In the genomic region with DNA sequence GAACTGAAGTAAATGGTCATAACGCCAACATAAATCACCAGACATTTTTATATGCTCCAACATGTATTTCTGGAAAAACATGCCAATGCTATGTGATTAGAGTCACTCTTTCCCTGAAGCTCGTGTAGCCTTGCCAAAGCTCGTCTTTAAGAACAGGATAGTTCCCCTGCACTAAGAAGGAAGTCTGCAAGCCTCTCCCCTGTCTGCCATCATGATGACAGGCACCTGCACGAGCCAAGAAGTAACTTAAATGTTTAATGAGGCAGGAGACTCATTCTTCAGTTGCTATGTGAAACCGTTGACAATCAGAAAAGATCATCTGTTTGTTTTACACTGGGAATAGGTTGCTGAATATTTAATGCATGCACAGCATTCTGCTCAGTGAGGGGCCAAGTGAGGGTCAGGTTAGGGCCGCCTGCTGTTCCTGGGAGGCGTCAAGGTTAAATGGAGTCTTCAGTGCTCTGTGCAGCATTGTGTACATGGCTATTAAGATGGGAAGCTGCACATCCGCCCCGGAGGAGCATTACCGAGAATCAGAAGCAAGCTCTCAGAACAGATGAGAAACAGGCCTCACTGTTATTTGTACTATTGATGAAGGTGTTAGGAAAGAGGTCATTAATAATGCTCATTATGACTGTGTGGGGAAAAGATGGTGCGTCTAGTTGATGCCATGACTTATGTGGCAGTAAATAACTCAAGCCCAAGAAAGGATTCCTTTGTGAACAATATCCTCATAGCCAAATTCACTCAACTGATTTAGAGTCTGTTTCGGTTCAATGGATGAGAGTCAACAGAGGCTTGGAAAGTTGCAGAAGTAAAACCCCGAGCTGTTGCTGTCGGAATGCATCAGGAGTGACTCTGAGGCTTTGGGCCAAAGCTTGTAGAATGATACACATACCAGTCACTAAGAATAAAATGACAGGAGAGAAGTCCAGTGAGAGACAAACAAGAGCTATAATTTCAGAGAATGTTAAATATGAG, we compare ENCODE assay signal across 12 mouse cellular contexts. TPM values are rescaled to one million over a fixed set of nuclear protein-coding genes. Genes with fewer than 3 reads are reported as not detected.
DNase-seq lines count a peak whose midpoint lies in the region; ATAC-seq lines count a peak whose summit lies in the region.
"Had no signal": no experiment of that assay in that cellular context is flagged by ENCODE, and none has a peak within 500 bp of the region (broad histone marks: within the 10 kb centered on the region; RNA-seq: fewer than 3 reads in every experiment).

No protein-coding gene starts in this region.

- no peak overlapping the region for H3K4me3 ChIP-seq in kidney, embryonic 14.5 days (ENCODE audit: low read length)
- no peak overlapping the region for H3K4me3 ChIP-seq in hindbrain, embryonic 14.5 days (replicated peaks; ENCODE audit: low read length)
- H3K4me3 ChIP-seq in neural tube, embryonic 13.5 days = no peak overlapping the region
- H3K4me3 ChIP-seq: limb, embryonic 13.5 days had no signal

- ATAC-seq in kidney, embryonic 14.5 days (ENCODE audit: low FRiP score, low TSS enrichment) = peak; percentile 91
- peak; percentile 74; the same call in 1 of the 2 replicates for ATAC-seq in hindbrain, embryonic 14.5 days (ENCODE audit: low FRiP score)
- peak; percentile 88 for ATAC-seq in neural tube, embryonic 13.5 days (ENCODE audit: low read depth)
- ATAC-seq: lung, postnatal 0 days had no signal

- WGBS in kidney, embryonic 14.5 days = 28% methylated on average over 14 of the region's 14 CpGs
- WGBS in hindbrain, embryonic 14.5 days = 36% methylated on average over 14 of the region's 14 CpGs
- 17% methylated on average over 14 of the region's 14 CpGs for WGBS in neural tube, embryonic 13.5 days

- H3K27ac ChIP-seq in kidney, embryonic 14.5 days (ENCODE audit: low read depth, low read length) = peak overlapping the region; percentile 53; the same call in 1 of the 2 replicates
- no peak overlapping the region for H3K27ac ChIP-seq in hindbrain, embryonic 14.5 days
- peak overlapping the region; percentile 52 for H3K27ac ChIP-seq in neural tube, embryonic 13.5 days (replicated peaks)
- H3K27ac ChIP-seq: limb, embryonic 13.5 days had no signal

- H3K4me1 ChIP-seq in kidney, embryonic 14.5 days (ENCODE audit: control insufficient read depth, insufficient read depth, low read length) = peaks cover 6% of the 10 kb centered on the region; the same call in 1 of the 2 replicates
- H3K4me1 ChIP-seq in hindbrain, embryonic 14.5 days (replicated peaks; ENCODE audit: control insufficient read depth, insufficient read depth, low read length) = peaks cover 7% of the 10 kb centered on the region; the same call in 1 of the 2 replicates
- H3K4me1 ChIP-seq in neural tube, embryonic 13.5 days (replicated peaks) = peaks cover 24% of the 10 kb centered on the region

- H3K36me3 ChIP-seq in kidney, embryonic 14.5 days (ENCODE audit: control insufficient read depth, insufficient read depth, low read length) = no peaks in the 10 kb centered on the region
- no peaks in the 10 kb centered on the region for H3K36me3 ChIP-seq in hindbrain, embryonic 14.5 days (replicated peaks; ENCODE audit: control insufficient read depth, insufficient read depth)
- H3K36me3 ChIP-seq in neural tube, embryonic 13.5 days = no peaks in the 10 kb centered on the region
- H3K36me3 ChIP-seq: limb, embryonic 13.5 days had no signal

- DNase-seq in kidney, adult 8-10 months = no peak
- peak; percentile 75 for DNase-seq in ZHBTc4 (ENCODE audit: low read depth, low spot score)
- DNase-seq in hindbrain, embryonic 14.5 days (ENCODE audit: low spot score) = no peak
- no peak for DNase-seq in cerebellum, adult 18-20 months
- DNase-seq in cerebellum, adult 11 months = no peak
- DNase-seq: cerebellum, postnatal 36 days; heart, postnatal 4 days; thymus, postnatal 25 days had no signal

- H3K9ac ChIP-seq in kidney, embryonic 14.5 days (ENCODE audit: low read depth, low read length) = no peak overlapping the region
- no peak overlapping the region for H3K9ac ChIP-seq in hindbrain, embryonic 14.5 days
- H3K9ac ChIP-seq in neural tube, embryonic 13.5 days = no peak overlapping the region
- H3K9ac ChIP-seq: limb, embryonic 13.5 days had no signal

- no peaks in the 10 kb centered on the region for H3K9me3 ChIP-seq in kidney, embryonic 14.5 days (ENCODE audit: control insufficient read depth, low read length)
- no peaks in the 10 kb centered on the region for H3K9me3 ChIP-seq in hindbrain, embryonic 14.5 days (ENCODE audit: control insufficient read depth, low read length)
- H3K9me3 ChIP-seq in neural tube, embryonic 13.5 days = no peaks in the 10 kb centered on the region
- H3K9me3 ChIP-seq: limb, embryonic 13.5 days had no signal

- no peaks in the 10 kb centered on the region for H3K27me3 ChIP-seq in kidney, embryonic 14.5 days (ENCODE audit: control insufficient read depth, insufficient read depth, low read length)
- no peaks in the 10 kb centered on the region for H3K27me3 ChIP-seq in hindbrain, embryonic 14.5 days (ENCODE audit: control insufficient read depth, insufficient read depth, low read length)
- no peaks in the 10 kb centered on the region for H3K27me3 ChIP-seq in neural tube, embryonic 13.5 days
- H3K27me3 ChIP-seq: limb, embryonic 13.5 days had no signal

- no peak overlapping the region for H3K4me2 ChIP-seq in kidney, embryonic 14.5 days (replicated peaks; ENCODE audit: low read depth, low read length)
- no peak overlapping the region for H3K4me2 ChIP-seq in hindbrain, embryonic 14.5 days (replicated peaks)
- no peak overlapping the region for H3K4me2 ChIP-seq in neural tube, embryonic 13.5 days
- H3K4me2 ChIP-seq: limb, embryonic 13.5 days had no signal

RNA-seq across cellular contexts. Expression of gene Popdc3, which starts 15.7 kb away (rescaled TPM):
- polyA plus RNA-seq in kidney, embryonic 14.5 days (2014; fragmentation: Nextera tagmentation; extraction: Ambion mirVana) = 0.22 and 0.51 TPM in 2 replicates
- 2.3 and 2.4 TPM in 2 replicates for polyA plus RNA-seq in hindbrain, embryonic 14.5 days (2014; fragmentation: Nextera tagmentation; extraction: Ambion mirVana)
- polyA plus RNA-seq in neural tube, embryonic 13.5 days (2015; fragmentation: Nextera tagmentation; extraction: Ambion mirVana) = 2.0 and 4.1 TPM in 2 replicates
